Mouse (Mus musculus): ENCODE data around the gene Katnb1. TPM values are rescaled to one million over a fixed set of nuclear protein-coding genes. Genes with fewer than 3 reads are reported as not detected.

Katnb1 gene
- polyA plus RNA-seq, 1 experiment from 2014 or later: 33.3 TPM

DNA sequence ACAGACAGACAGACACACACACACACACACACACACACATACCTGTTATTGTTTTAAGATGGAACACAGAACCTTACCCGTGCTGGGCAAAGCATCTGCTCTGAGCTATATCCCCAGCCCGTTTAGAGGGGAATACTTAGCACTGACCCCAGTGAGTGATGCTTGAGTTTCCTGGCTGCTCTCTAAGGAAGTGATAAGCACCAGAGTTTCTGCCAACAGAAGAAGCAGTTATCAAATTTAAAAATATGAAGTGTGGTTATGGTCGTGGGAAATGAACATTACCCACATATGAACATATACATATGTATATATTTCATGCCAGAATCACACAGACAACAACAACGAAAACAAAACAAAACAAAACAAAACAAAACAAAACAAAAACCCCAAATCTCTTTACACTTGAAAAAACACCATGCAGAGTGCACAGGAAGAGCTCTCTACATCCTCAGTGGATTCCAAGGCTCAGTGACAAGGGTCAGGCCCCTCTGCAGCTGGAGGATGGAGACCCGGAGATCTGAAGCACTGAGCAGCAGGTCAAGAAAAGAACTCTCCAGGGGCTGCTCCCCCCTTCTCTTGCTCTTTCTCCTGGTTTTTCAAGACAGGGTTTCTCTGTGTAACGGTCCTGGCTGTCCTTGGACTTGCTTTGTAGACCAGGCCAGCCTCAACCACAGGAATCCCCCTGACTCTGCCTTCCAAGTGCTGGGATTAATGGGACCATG lies 21.0 kb upstream of the Katnb1 start:
- Histone ChIP-seq H3K36me3 (replicated peaks) (no peaks in the 10 kb centered on the region), H3K27ac (replicated peaks) (no peak overlapping the region), H3K27me3 (replicated peaks; ENCODE audit: low read depth, poor library complexity, severe bottlenecking) (no peaks in the 10 kb centered on the region), H3K4me3 (no peak overlapping the region), H3K9me3 (no peaks in the 10 kb centered on the region), H3K4me1 (no peaks in the 10 kb centered on the region; the same call in 1 of the 2 replicates)
- DNase-seq (ENCODE audit: low spot score): no peak
- 72% methylated on average over 6 of the region's 6 CpGs for WGBS

DNA sequence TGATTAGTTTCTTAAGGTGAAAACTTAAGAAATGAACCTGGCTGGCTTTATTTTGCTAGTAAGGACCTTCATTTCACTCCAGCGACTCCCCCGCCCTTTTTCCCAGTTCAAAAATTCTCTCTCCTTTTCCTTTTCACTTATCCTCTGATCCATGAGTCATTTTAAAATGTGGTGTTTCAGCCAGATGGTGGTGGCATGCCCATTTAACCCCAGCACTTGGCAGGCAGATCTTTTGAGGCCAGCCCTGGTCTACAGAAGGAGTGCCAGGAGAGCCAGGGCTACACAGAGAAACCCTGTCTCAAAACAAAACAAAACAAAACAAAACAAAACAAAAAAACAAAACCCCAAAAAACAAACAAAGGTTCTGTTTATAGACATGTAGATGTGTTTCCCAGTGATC lies 16.5 kb upstream of the Katnb1 start:
- no peak for DNase-seq (ENCODE audit: low spot score)
- H3K4me3 ChIP-seq: no peak overlapping the region
- 85% methylated on average over 2 of the region's 2 CpGs for WGBS
- no peaks in the 10 kb centered on the region for H3K9me3 ChIP-seq
- H3K36me3 ChIP-seq (replicated peaks): no peaks in the 10 kb centered on the region
- H3K4me1 ChIP-seq: no peaks in the 10 kb centered on the region
- no peak overlapping the region for H3K27ac ChIP-seq (replicated peaks)
- H3K27me3 ChIP-seq (replicated peaks; ENCODE audit: low read depth, poor library complexity, severe bottlenecking): no peaks in the 10 kb centered on the region

DNA sequence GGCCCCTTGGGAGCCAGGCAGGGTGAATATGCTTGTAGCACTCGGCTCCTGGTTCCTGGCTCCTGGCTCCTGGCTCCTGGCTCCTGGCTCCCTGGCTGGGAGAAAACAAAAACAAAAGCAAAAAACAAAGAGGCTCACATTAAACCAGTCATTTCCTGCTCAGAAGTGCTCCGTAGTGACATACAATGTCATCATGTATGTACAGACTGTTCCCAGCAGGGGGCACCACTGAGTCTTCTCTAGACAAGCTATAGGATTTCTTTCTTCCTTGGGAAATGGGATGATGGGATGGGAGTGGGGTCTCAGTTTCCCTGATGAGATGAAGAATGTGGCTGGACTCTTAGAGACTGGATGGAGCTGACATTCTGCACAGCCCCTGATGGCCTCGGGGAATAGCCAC lies 13.4 kb upstream of the Katnb1 start:
- WGBS: 50% methylated on average over 3 of the region's 3 CpGs
- H3K9me3 ChIP-seq: no peaks in the 10 kb centered on the region
- no peaks in the 10 kb centered on the region for H3K27me3 ChIP-seq (replicated peaks; ENCODE audit: low read depth, poor library complexity, severe bottlenecking)
- peak; percentile 56 for DNase-seq (ENCODE audit: low spot score)
- H3K27ac ChIP-seq (replicated peaks): no peak overlapping the region
- no peaks in the 10 kb centered on the region for H3K4me1 ChIP-seq
- H3K36me3 ChIP-seq (replicated peaks): no peaks in the 10 kb centered on the region
- H3K4me3 ChIP-seq: no peak overlapping the region

DNA sequence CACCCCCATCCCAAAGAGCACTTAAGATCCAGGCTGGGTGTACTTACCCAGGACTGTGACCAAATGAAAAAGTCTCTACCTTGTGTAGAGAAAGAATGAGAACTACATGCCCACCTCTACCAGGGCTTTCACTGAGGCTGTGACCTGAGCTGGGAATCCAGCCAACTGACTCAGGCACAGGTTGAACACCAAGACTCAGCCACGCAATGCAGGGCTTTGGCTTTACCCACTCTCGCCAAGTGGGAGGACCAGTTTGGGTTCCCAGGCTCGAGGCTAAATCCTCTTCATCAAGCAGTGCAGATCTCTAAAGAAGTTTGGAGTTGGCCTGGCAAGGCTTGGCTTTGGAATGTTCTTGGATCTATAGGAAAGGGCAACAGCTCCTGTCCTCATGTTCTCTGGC lies 5.5 kb upstream of the Katnb1 start:
- Histone ChIP-seq H3K36me3 (replicated peaks) (no peaks in the 10 kb centered on the region), H3K4me3 (no peak overlapping the region), H3K4me1 (0 out of 2 replicates have a peak, but pooled peaks cover 4% of the 10 kb centered on the region), H3K9me3 (no peaks in the 10 kb centered on the region), H3K27me3 (replicated peaks; ENCODE audit: low read depth, poor library complexity, severe bottlenecking) (no peaks in the 10 kb centered on the region), H3K27ac (replicated peaks) (no peak overlapping the region)
- no peak for DNase-seq (ENCODE audit: low spot score)
- 78% methylated on average over 3 of the region's 3 CpGs for WGBS

DNA sequence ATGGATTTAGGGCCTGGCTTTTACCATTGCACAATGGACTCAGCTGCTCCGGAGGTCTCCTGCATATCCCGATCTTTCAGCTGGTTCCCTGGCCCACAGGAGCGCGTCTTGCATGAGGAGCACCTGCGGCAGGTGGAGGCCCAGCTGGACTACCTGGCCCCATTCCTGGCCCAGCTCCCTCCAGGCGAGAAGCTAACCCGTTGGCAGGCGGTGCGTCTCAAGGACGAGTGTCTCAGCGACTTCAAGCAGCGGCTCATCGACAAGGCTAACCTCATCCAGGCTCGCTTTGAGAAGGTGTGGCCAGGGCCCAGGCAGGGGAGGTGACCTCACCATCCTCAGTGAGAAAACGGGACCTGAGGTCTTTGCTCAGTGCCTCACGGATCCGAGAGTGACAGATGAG lies 4.8 kb upstream of the Katnb1 start:
- no peak for DNase-seq (ENCODE audit: low spot score)
- 0 out of 2 replicates have a peak, but pooled peaks cover 4% of the 10 kb centered on the region for H3K4me1 ChIP-seq
- H3K9me3 ChIP-seq: no peaks in the 10 kb centered on the region
- H3K36me3 ChIP-seq (replicated peaks): no peaks in the 10 kb centered on the region
- H3K4me3 ChIP-seq: no peak overlapping the region
- no peak overlapping the region for H3K27ac ChIP-seq (replicated peaks)
- 83% methylated on average over 17 of the region's 17 CpGs for WGBS
- H3K27me3 ChIP-seq (replicated peaks; ENCODE audit: low read depth, poor library complexity, severe bottlenecking): no peaks in the 10 kb centered on the region

DNA sequence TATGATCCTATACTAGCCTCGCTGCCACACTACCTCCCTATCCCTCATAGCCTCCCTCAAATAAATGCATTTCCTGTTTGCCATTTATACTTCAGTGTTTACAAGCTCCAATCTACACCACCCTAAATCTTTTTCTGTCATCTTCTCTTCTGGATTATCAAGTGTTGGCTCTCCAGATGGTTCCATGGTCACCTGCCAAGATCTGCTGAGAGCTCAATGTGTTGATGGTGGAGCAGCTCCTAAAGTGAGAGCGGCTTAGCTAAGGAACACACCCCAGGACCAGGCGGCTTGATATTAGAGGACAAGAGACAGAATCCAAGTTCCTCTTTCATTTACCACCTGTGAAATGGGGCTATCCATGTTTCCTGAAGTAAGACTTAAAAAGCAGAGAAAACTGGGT lies 2.9 kb upstream of the Katnb1 start:
- no peak for DNase-seq (ENCODE audit: low spot score)
- WGBS: 83% methylated on average over 3 of the region's 3 CpGs

DNA sequence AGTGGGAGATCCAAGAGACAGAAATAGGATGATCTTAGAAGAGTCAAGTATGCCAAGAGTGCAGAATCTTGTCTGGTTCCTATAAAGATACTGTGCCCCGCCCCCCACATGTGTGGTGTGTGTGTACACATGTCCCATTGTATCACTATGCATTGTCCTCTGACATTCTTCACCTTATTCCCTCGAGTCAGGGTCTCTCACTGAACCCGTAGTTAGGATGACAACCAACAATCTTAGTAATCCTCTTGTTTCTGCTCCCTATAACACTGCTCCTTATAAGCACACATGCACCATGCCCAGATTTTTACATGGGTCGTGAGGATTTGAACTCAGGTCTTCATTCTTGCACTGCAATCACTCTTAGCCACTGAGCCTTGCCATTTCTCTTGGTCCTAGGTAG lies 1.7 kb upstream of the Katnb1 start:
- DNase-seq (ENCODE audit: low spot score): no peak
- 81% methylated on average over 4 of the region's 4 CpGs for WGBS
- Histone ChIP-seq H3K36me3 (replicated peaks) (peaks cover 17% of the 10 kb centered on the region), H3K27ac (replicated peaks) (no peak overlapping the region), H3K27me3 (replicated peaks; ENCODE audit: low read depth, poor library complexity, severe bottlenecking) (no peaks in the 10 kb centered on the region), H3K4me3 (no peak overlapping the region), H3K9me3 (no peaks in the 10 kb centered on the region), H3K4me1 (peaks cover 22% of the 10 kb centered on the region)

More for the DNA sequence above, 2.9 kb upstream of the Katnb1 start:
- Histone ChIP-seq H3K36me3 (replicated peaks) (peaks cover 6% of the 10 kb centered on the region), H3K4me1 (peaks cover 21% of the 10 kb centered on the region), H3K4me3 (no peak overlapping the region), H3K9me3 (no peaks in the 10 kb centered on the region), H3K27me3 (replicated peaks; ENCODE audit: low read depth, poor library complexity, severe bottlenecking) (no peaks in the 10 kb centered on the region), H3K27ac (replicated peaks) (no peak overlapping the region)

DNA sequence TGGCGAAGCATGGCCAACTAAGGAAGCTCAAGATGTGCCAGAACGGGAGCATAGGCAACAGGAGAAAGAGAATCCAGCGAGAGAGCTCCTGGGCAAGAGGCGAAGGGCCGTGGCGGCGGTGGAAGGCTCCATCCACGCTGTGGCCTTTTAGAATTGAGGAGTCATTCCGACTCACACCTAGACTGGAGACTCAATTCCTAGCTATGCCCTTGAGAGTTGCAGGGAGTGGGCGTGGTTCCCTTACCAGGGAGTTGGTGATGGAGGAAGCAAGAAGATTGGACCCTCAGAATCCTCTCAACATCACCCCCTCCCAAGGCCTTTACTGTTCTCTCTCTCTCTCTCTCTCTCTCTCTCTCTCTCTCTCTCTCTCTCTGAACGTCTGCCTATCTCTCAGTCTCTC lies 664 bp downstream of the Katnb1 start:
- H3K4me1 ChIP-seq: peaks cover 22% of the 10 kb centered on the region
- H3K4me3 ChIP-seq: peak overlapping the region; percentile 86
- no peak for DNase-seq (ENCODE audit: low spot score)
- peaks cover 38% of the 10 kb centered on the region for H3K36me3 ChIP-seq (replicated peaks)
- peak overlapping the region; percentile 87 for H3K27ac ChIP-seq (replicated peaks)
- WGBS: 8% methylated on average over 11 of the region's 11 CpGs
- no peaks in the 10 kb centered on the region for H3K9me3 ChIP-seq
- no peaks in the 10 kb centered on the region for H3K27me3 ChIP-seq (replicated peaks; ENCODE audit: low read depth, poor library complexity, severe bottlenecking)

DNA sequence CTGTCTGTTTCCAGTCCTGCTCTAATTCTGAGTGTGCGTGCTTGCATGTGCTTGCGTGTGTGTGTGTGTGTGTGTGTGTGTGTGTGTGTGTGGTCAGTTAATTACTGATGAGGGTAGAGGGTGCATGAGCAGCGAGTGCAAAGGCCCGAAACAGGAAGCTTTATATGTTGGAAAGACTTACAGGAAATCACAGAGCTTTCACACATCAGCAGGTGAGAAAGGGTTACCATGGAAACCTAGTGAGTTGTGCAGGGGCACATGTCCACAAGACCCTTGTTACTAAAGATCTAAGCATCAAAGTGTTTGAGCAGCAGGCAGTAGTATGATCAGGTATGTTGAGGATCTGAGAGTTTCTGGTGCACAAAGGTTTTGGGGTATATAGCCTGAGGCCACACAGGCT lies 3.3 kb downstream of the Katnb1 start:
- WGBS: 89% methylated on average over 4 of the region's 4 CpGs
- Histone ChIP-seq H3K4me3 (no peak overlapping the region), H3K27ac (replicated peaks) (no peak overlapping the region), H3K36me3 (replicated peaks) (peaks cover 64% of the 10 kb centered on the region), H3K9me3 (no peaks in the 10 kb centered on the region), H3K27me3 (replicated peaks; ENCODE audit: low read depth, poor library complexity, severe bottlenecking) (no peaks in the 10 kb centered on the region), H3K4me1 (peaks cover 22% of the 10 kb centered on the region)
- no peak for DNase-seq (ENCODE audit: low spot score)

DNA sequence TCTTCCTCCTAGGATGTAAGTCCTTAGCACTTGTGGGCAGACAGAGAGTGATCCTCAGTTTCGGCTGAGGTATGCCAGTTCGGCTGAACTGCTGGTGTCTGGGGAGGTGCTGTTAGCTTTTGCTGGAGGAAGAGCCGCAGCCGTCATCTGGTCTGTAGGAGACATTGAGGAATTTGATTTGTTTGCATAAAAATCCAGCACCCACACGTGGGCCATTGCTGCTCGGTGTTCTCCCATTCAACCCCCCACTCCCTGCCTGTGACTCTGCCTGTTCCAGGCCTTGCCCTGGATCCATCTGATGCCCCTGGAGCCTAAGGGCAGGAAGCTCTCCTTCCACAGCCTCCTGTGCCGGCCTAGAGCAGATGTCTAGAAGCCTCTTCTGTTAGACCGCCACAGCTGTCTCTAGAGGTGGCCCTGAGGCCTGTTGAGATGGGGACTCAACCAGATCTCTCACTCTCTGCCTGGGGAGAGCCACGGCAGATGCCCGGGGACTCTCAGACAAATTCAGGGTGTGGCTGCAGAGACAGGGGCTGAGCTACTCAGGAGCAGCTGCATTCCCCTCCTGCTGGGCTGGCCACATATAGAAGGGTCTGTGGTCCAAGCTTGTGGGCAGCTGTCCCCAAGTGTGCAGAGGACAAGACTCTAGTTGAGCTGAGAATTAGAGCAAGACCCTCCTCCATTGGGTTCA lies 3.9 kb downstream of the Katnb1 start:
- Histone ChIP-seq H3K36me3 (replicated peaks) (peaks cover 70% of the 10 kb centered on the region), H3K9me3 (no peaks in the 10 kb centered on the region), H3K4me1 (peaks cover 22% of the 10 kb centered on the region), H3K27ac (replicated peaks) (peak overlapping the region; percentile 30; the same call in 1 of the 2 replicates), H3K27me3 (replicated peaks; ENCODE audit: low read depth, poor library complexity, severe bottlenecking) (no peaks in the 10 kb centered on the region), H3K4me3 (no peak overlapping the region)
- WGBS: 84% methylated on average over 10 of the region's 10 CpGs
- DNase-seq (ENCODE audit: low spot score): no peak

DNA sequence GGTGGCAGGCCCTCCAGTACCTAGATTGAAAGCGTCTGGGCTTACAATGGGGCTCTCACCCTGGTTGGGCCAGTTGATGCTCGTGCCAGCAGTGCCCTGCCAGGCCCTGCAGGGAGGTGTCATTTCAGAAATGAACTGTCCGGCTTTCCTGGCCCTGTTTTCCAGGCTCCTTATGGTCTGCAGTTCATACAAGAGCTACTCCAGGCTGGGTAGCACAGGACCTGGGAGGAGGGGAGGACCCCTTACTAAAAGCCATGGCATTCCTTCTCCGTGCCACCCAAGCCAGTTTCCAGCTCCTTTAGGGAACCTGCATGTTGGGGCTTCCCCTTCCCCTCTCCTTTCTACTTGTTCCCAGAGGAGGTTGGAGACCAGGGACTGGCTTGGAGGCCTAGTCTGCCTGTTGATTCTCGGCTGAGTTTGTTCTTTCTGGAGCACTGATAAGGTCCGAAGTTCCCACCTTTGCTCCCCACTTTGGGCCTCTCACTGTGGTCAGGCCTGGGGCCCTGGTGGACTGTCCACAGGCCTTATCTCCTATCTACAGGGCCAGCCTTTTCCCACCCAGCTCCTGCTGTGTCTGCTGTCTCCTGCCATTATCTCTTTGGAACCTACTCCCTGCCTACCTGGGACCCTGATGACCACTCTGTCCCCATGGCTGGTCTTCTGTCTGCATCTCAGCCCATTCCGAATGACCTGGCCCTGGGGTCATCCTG lies 4.6 kb downstream of the Katnb1 start:
- no peaks in the 10 kb centered on the region for H3K27me3 ChIP-seq (replicated peaks; ENCODE audit: low read depth, poor library complexity, severe bottlenecking)
- 88% methylated on average over 7 of the region's 7 CpGs for WGBS
- peaks cover 77% of the 10 kb centered on the region for H3K36me3 ChIP-seq (replicated peaks)
- peak overlapping the region; percentile 30; the same call in 1 of the 2 replicates for H3K27ac ChIP-seq (replicated peaks)
- H3K9me3 ChIP-seq: no peaks in the 10 kb centered on the region
- no peak overlapping the region for H3K4me3 ChIP-seq
- peaks cover 17% of the 10 kb centered on the region for H3K4me1 ChIP-seq
- DNase-seq (ENCODE audit: low spot score): no peak

DNA sequence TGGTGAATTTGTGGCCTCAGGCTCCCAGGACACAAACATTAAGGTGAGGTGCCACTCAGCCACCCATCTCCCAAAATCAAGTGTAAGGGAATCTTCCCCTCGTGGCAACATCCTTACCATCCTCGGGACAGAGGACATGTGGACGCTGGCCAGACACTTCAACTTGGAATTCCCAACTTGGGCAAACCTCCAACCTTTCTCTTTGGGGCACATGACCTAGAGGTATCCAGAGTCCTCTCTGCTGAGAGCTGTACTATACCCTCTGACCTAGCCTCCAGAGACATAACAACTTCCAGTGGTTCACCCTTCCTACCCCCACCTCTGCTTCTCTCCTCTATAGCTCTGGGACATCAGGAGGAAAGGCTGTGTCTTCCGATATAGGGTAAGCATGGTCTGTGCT lies 12.6 kb downstream of the Katnb1 start:
- Histone ChIP-seq H3K4me1 (no peaks in the 10 kb centered on the region), H3K27ac (replicated peaks) (no peak overlapping the region), H3K9me3 (no peaks in the 10 kb centered on the region), H3K4me3 (no peak overlapping the region), H3K36me3 (replicated peaks) (peaks cover 99% of the 10 kb centered on the region), H3K27me3 (replicated peaks; ENCODE audit: low read depth, poor library complexity, severe bottlenecking) (no peaks in the 10 kb centered on the region)
- 90% methylated on average over 4 of the region's 4 CpGs for WGBS
- no peak for DNase-seq (ENCODE audit: low spot score)
